Mouse (Mus musculus) monocyte, adult 5-6 weeks (primary cell): Measurements from ENCODE around the gene S100a10. TPM values are rescaled to one million over a fixed set of nuclear protein-coding genes. Genes with fewer than 3 reads are reported as not detected.
"Not testable (repeated sequence)": the region's sequence is repeated elsewhere in the genome, so short reads cannot be mapped to it uniquely, and the experiment has no call there.

Source experiments
- ATAC-seq: fragments of 153-309, 156-312 bp; replicated peaks from 2 replicates; pipeline ENCODE4 v1.8.0; 2017; ENCODE audit warnings: mild to moderate bottlenecking; ENCODE audit not compliant: low TSS enrichment, insufficient number of reproducible peaks, severe bottlenecking, poor library complexity, low FRiP score
- total RNA-seq: library from RNA; stranded (forward); fragments of 200-1000, 200-491, 200-594 nt; gene quantifications from 3 replicates; pipeline ENCODE4 v1.2.3, GENCODE M21; 2017

Gene S100a10
- total RNA-seq, 1 experiment from 2014 or later = 873 TPM

GRCm38 (mm10) chr3:93541501-93541900 lies 13.4 kb upstream of the S100a10 start:
- ATAC-seq = no peak

GRCm38 (mm10) chr3:93544170-93544569 lies 10.7 kb upstream of the S100a10 start:
- ATAC-seq = not testable (repeated sequence)

GRCm38 (mm10) chr3:93547099-93547648 lies 7.7 kb upstream of the S100a10 start:
- peak; percentile 79 for ATAC-seq

- no peak for ATAC-seq
These were observed 6.9 kb upstream of the S100a10 start for GRCm38 (mm10) chr3:93547749-93548540.

- 0 out of 2 replicates have a peak, but pooled peaks have one; percentile 23 for ATAC-seq
These were observed 6.2 kb upstream of the S100a10 start for GRCm38 (mm10) chr3:93548541-93549266.

- ATAC-seq = peak; percentile 41
These were observed 4.9 kb upstream of the S100a10 start for GRCm38 (mm10) chr3:93549986-93550385.

- ATAC-seq = peak; percentile 33
These were observed 2.7 kb upstream of the S100a10 start for GRCm38 (mm10) chr3:93551950-93552901.

- no peak for ATAC-seq
These were observed 1.6 kb upstream of the S100a10 start for GRCm38 (mm10) chr3:93553311-93553710.

GRCm38 (mm10) chr3:93553765-93554378 lies 1.0 kb upstream of the S100a10 start:
- ATAC-seq = no peak

- ATAC-seq = no peak
These were observed 400 bp upstream of the S100a10 start for GRCm38 (mm10) chr3:93554379-93554980.

GRCm38 (mm10) chr3:93555878-93556254 lies 986 bp downstream of the S100a10 start:
- 0 out of 2 replicates have a peak, but pooled peaks have one; percentile 25 for ATAC-seq

GRCm38 (mm10) chr3:93556599-93556998 lies 1.7 kb downstream of the S100a10 start:
- ATAC-seq = no peak

- ATAC-seq = no peak
These were observed 2.6 kb downstream of the S100a10 start for GRCm38 (mm10) chr3:93557471-93557870.

- no peak for ATAC-seq
These were observed 5.1 kb downstream of the S100a10 start for GRCm38 (mm10) chr3:93559961-93560360.

GRCm38 (mm10) chr3:93562372-93562771 lies 7.5 kb downstream of the S100a10 start:
- ATAC-seq = no peak; the same call in 1 of the 2 replicates

- ATAC-seq = no peak
These were observed 8.3 kb downstream of the S100a10 start for GRCm38 (mm10) chr3:93563216-93563615.

GRCm38 (mm10) chr3:93566892-93567291 lies 12.0 kb downstream of the S100a10 start:
- no peak for ATAC-seq

- ATAC-seq = no peak
These were observed 12.8 kb downstream of the S100a10 start for GRCm38 (mm10) chr3:93567721-93568120.
